Mouse (Mus musculus): Measurements from ENCODE around the gene Faap20.

Gene Faap20

GRCm38 (mm10) chr4:155221106-155221505 is 28.5 kb upstream of the Faap20 start:
- DNase-seq (ENCODE audit: low spot score), result no peak

- peak; percentile 51 for DNase-seq (ENCODE audit: low spot score)
Measured at GRCm38 (mm10) chr4:155221599-155222551, 27.7 kb upstream of the Faap20 start.

- DNase-seq (ENCODE audit: low spot score), result no peak
Measured at GRCm38 (mm10) chr4:155222552-155222840, 27.1 kb upstream of the Faap20 start, which contains the start of gene Ski. TSS of gene Ski (minus strand) at chr4:155222592.

- peak; percentile 98 for DNase-seq (ENCODE audit: low spot score)
Measured at GRCm38 (mm10) chr4:155222841-155223593, 26.6 kb upstream of the Faap20 start.

- DNase-seq (ENCODE audit: low spot score), result no peak
Measured at GRCm38 (mm10) chr4:155223594-155224528, 25.7 kb upstream of the Faap20 start.

GRCm38 (mm10) chr4:155225918-155226317 is 23.7 kb upstream of the Faap20 start:
- DNase-seq (ENCODE audit: low spot score), result no peak

- DNase-seq (ENCODE audit: low spot score), result no peak
Measured at GRCm38 (mm10) chr4:155227986-155228385, 21.6 kb upstream of the Faap20 start.

- no peak for DNase-seq (ENCODE audit: low spot score)
Measured at GRCm38 (mm10) chr4:155228461-155228860, 21.1 kb upstream of the Faap20 start.

- DNase-seq (ENCODE audit: low spot score), result no peak
Measured at GRCm38 (mm10) chr4:155233878-155234277, 15.7 kb upstream of the Faap20 start.

GRCm38 (mm10) chr4:155234371-155235310 is 15.0 kb upstream of the Faap20 start:
- DNase-seq (ENCODE audit: low spot score), result no peak

GRCm38 (mm10) chr4:155235311-155236119 is 14.1 kb upstream of the Faap20 start:
- DNase-seq (ENCODE audit: low spot score), result peak; percentile 73

GRCm38 (mm10) chr4:155236737-155237385 is 12.7 kb upstream of the Faap20 start:
- DNase-seq (ENCODE audit: low spot score), result no peak

- no peak for DNase-seq (ENCODE audit: low spot score)
Measured at GRCm38 (mm10) chr4:155238276-155238675, 11.3 kb upstream of the Faap20 start.

- no peak for DNase-seq (ENCODE audit: low spot score)
Measured at GRCm38 (mm10) chr4:155239494-155239893, 10.1 kb upstream of the Faap20 start.

GRCm38 (mm10) chr4:155241789-155242188 is 7.8 kb upstream of the Faap20 start:
- no peak for DNase-seq (ENCODE audit: low spot score)

- DNase-seq (ENCODE audit: low spot score), result no peak
Measured at GRCm38 (mm10) chr4:155242292-155242691, 7.3 kb upstream of the Faap20 start.

GRCm38 (mm10) chr4:155243233-155243632 is 6.4 kb upstream of the Faap20 start:
- DNase-seq (ENCODE audit: low spot score), result no peak

- DNase-seq (ENCODE audit: low spot score), result no peak
Measured at GRCm38 (mm10) chr4:155245770-155246492, 3.7 kb upstream of the Faap20 start.

GRCm38 (mm10) chr4:155246691-155247105 is 2.9 kb upstream of the Faap20 start:
- no peak for DNase-seq (ENCODE audit: low spot score)

Measured in T-cell, adult 2 months (primary cell).